Mouse (Mus musculus) T-helper 1 cell (primary cell): ENCODE measurements at regions not wholly inside any gene's neighbourhood (a gene's known extent, or its start where the extent isn't known, plus 50 kb on each side); places are given as distances from the start of the nearest gene placed in this dataset.

Source experiments
- in situ Hi-C: fragments of 300-600 bp; cut with MboI, MseI; formaldehyde crosslinking; loops from one replicate; pipeline ENCODE4 v1.15.1; 2025; ENCODE audit warnings: high pct_unique_total_duplicates

DNA sequence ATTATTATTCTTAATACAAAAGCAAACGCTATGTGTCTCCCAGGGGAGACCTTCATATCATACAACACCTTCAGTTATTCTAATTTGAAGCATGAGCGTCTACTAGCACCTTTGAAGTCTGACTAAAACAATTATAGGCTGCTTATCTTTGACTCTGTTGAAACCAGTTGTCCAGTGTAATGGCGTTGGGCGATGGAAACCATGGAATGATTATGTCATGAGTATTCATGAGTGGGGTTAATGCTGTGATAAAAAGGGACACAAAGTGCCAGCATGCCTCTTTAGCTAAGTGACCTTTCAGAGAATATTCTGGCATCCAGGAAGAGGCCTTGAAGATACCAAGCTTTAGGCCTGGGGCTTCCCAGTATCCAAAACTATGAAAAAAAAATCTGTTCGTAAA is 53.6 kb upstream of the Tent5a start:
- in situ Hi-C loops, result no loop called here

DNA sequence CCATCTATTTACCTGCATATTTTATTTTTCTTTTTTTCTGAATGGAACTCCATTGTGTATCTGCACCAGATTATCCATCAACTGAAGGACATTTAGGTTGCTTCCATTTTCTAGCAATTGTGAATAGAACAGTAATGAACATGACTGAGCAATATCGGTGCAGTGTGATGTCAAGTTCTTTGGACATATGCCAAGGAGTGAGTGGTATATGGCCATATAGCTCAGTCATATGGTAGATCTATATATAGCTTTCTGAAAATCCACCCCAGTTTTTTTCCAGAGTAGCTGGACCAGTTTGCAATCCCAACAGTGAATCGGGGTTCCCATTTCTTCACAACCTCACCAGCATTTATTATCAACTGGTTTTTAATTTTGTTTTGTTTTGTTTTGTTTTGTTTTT is 52.0 kb upstream of the Tent5a start:
- in situ Hi-C loops, result no loop called here
